Comparison of ENCODE assay signal across 12 mouse cellular contexts in the genomic region with DNA sequence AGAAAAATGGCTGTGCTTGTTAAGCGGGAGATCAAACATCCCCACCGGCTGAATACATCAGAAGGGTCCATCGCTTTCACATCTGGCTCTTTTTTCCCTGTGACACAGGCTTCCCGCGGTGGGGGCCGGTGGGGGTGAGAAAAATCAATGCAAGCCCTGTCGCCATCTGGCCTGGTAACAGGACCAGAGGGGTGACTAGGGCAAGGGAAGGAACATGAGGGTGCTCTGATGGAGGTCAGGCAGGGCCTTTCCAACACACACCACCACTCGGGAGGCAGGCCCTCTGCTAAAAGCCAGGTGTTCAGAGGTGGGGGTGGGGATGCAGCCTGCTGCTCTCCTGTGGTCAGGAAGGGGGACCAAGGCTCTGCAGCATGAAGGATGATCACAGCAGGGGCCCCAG.
DNase-seq lines count a peak whose midpoint lies in the region; ATAC-seq lines count a peak whose summit lies in the region.
"Had no signal": no experiment of that assay in that cellular context is flagged by ENCODE, and none has a peak within 500 bp of the region (broad histone marks: within the 10 kb centered on the region; RNA-seq: fewer than 3 reads in every experiment).

No protein-coding gene starts in this region.

- no peak overlapping the region for H3K9ac ChIP-seq in forebrain, embryonic 14.5 days (ENCODE audit: low read length)
- no peak overlapping the region for H3K9ac ChIP-seq in limb, embryonic 11.5 days (ENCODE audit: low read length)
- H3K9ac ChIP-seq in neural tube, embryonic 14.5 days (replicated peaks; ENCODE audit: low read depth, low read length) = 0 out of 2 replicates have a peak overlapping the region, but pooled peaks have one; percentile 16
- H3K9ac ChIP-seq: lung, embryonic 14.5 days; stomach, embryonic 15.5 days had no signal

- no peaks in the 10 kb centered on the region for H3K36me3 ChIP-seq in forebrain, embryonic 14.5 days (ENCODE audit: control insufficient read depth, insufficient read depth, low read length)
- H3K36me3 ChIP-seq in limb, embryonic 11.5 days (ENCODE audit: control insufficient read depth, insufficient read depth, low read length) = no peaks in the 10 kb centered on the region
- H3K36me3 ChIP-seq in neural tube, embryonic 14.5 days (ENCODE audit: control insufficient read depth, insufficient read depth, low read length) = no peaks in the 10 kb centered on the region
- H3K36me3 ChIP-seq: stomach, embryonic 15.5 days had no signal

- peak overlapping the region; percentile 85; the same call in 1 of the 2 replicates for H3K27ac ChIP-seq in forebrain, embryonic 14.5 days (ENCODE audit: low read depth, low read length)
- H3K27ac ChIP-seq in limb, embryonic 11.5 days (replicated peaks; ENCODE audit: low read depth, low read length) = no peak overlapping the region
- no peak overlapping the region for H3K27ac ChIP-seq in neural tube, embryonic 14.5 days (ENCODE audit: low read depth, low read length)
- H3K27ac ChIP-seq: heart, adult 2 months; stomach, embryonic 15.5 days had no signal

- DNase-seq in embryo, embryonic 9.5 days (ENCODE audit: extremely low spot score) = peak; percentile 50
- peak; percentile 50 for DNase-seq in forebrain, embryonic 14.5 days (ENCODE audit: low spot score)
- DNase-seq in limb, embryonic 11.5 days (ENCODE audit: low spot score) = peak; percentile 47
- DNase-seq in right cerebral cortex, postnatal 10 days (ENCODE audit: low spot score in 2 of 2) = no peak
- DNase-seq in cerebellum, postnatal 25 days = no peak
- DNase-seq in testis, postnatal 10 days (ENCODE audit: low spot score) = no peak
- DNase-seq: heart, adult 2 months; kidney, postnatal 4 days; lung, embryonic 14.5 days had no signal

- no peak overlapping the region for H3K4me3 ChIP-seq in forebrain, embryonic 14.5 days (ENCODE audit: low read depth, low read length)
- no peak overlapping the region for H3K4me3 ChIP-seq in limb, embryonic 11.5 days (ENCODE audit: low read depth, low read length)
- H3K4me3 ChIP-seq in neural tube, embryonic 14.5 days (ENCODE audit: low read depth, low read length) = no peak overlapping the region
- H3K4me3 ChIP-seq: erythroblast, embryonic 14.5 days; heart, adult 2 months; stomach, embryonic 15.5 days had no signal

- ATAC-seq in forebrain, embryonic 14.5 days = peak; percentile 35
- ATAC-seq in limb, embryonic 11.5 days (ENCODE audit: insufficient number of reproducible peaks, low FRiP score, low TSS enrichment, low read depth) = no peak
- no peak for ATAC-seq in neural tube, embryonic 14.5 days (ENCODE audit: low read depth)

- no peaks in the 10 kb centered on the region for H3K9me3 ChIP-seq in forebrain, embryonic 14.5 days (replicated peaks; ENCODE audit: control insufficient read depth, low read length)
- no peaks in the 10 kb centered on the region for H3K9me3 ChIP-seq in limb, embryonic 11.5 days (ENCODE audit: control insufficient read depth, low read length)
- H3K9me3 ChIP-seq in neural tube, embryonic 14.5 days (ENCODE audit: control insufficient read depth, low read length) = no peaks in the 10 kb centered on the region
- H3K9me3 ChIP-seq: stomach, embryonic 15.5 days had no signal

- H3K4me1 ChIP-seq in forebrain, embryonic 14.5 days (ENCODE audit: control insufficient read depth, insufficient read depth, low read length) = peaks cover 18% of the 10 kb centered on the region
- H3K4me1 ChIP-seq in limb, embryonic 11.5 days (ENCODE audit: control insufficient read depth, insufficient read depth, low read length) = peaks cover 15% of the 10 kb centered on the region
- H3K4me1 ChIP-seq in neural tube, embryonic 14.5 days (ENCODE audit: control insufficient read depth, insufficient read depth, low read length) = peaks cover 15% of the 10 kb centered on the region

- 8% methylated on average over 8 of the region's 8 CpGs for WGBS in forebrain, embryonic 14.5 days
- 3% methylated on average over 8 of the region's 8 CpGs for WGBS in limb, embryonic 11.5 days
- WGBS in neural tube, embryonic 14.5 days = 8% methylated on average over 8 of the region's 8 CpGs

- no peak overlapping the region for H3K4me2 ChIP-seq in forebrain, embryonic 14.5 days (ENCODE audit: low read length)
- no peak overlapping the region for H3K4me2 ChIP-seq in limb, embryonic 11.5 days (ENCODE audit: low read depth, severe bottlenecking)
- H3K4me2 ChIP-seq in neural tube, embryonic 14.5 days (ENCODE audit: low read depth, low read length) = no peak overlapping the region
- H3K4me2 ChIP-seq: lung, embryonic 14.5 days; stomach, embryonic 15.5 days had no signal

- H3K27me3 ChIP-seq in forebrain, embryonic 14.5 days (replicated peaks; ENCODE audit: control insufficient read depth, insufficient read depth, low read length) = no peaks in the 10 kb centered on the region
- H3K27me3 ChIP-seq in limb, embryonic 11.5 days (ENCODE audit: control insufficient read depth, insufficient read depth, low read length) = no peaks in the 10 kb centered on the region
- no peaks in the 10 kb centered on the region for H3K27me3 ChIP-seq in neural tube, embryonic 14.5 days (ENCODE audit: control insufficient read depth, insufficient read depth, low read length)
- H3K27me3 ChIP-seq: stomach, embryonic 15.5 days had no signal

Comparison
In these comparisons a context has a peak if more than half of its experiments do, and no peak if none do; other contexts are left out.
1. DNase-seq: peak in embryo, embryonic 9.5 days (single experiment), forebrain, embryonic 14.5 days (single experiment) and limb, embryonic 11.5 days (single experiment); none in right cerebral cortex, postnatal 10 days (0 of 2), cerebellum, postnatal 25 days (0 of 2) and testis, postnatal 10 days (single experiment).